Mouse (Mus musculus): Measurements from ENCODE around the gene Atg101. TPM values are rescaled to one million over a fixed set of nuclear protein-coding genes. Genes with fewer than 3 reads are reported as not detected.

Atg101 gene
- polyA plus RNA-seq (2014; fragmentation: Nextera tagmentation; extraction: Ambion mirVana) = 63.8 and 65.8 TPM in 2 replicates

DNA sequence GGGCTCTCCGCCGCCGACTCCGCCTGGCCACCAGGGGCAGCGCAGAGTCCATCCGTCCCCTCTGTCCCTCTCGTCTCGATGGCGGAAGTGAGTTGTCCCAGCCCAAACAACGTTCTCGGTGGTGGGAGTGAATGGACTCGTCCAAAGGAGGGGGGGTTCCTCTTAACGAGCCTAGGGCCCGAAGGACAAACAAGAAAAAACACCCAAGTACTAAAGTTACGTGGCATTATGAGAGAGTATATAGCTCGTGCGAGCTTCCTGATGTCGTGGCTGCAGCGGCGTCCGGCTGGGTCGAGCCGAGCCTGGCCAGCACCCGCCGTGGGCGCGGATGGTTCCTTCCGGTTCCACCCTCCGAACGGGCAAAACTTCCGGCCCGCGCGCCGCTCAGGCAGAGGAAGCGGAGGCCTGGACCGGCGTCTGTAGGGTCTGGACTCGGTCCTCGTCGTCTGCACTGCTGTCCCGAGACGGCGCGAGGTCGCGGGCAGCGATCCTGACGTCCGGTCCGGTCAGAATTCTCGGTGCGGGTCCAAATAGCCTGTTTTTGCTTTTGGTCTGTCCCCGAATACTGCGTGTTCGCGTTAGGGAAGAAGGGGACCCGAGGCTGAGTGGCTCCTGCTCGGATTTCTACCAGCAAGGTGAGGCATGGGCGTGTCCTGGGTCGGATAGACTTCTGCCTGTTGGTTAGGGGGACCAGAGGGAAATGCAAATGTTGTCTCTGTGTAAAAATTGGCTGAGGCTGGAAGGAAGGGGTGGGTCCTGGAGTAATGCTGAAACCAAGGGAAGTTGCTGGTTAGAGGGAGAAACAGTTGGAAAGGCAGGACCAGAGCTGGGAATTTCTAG, at the start of gene Atg101:
Gene Atg101, plus strand, starts transcription at position 362 of the 840 bp plus-strand sequence.
- DNase-seq (ENCODE audit: low spot score) (peak; percentile 93), ATAC-seq (replicated peaks; ENCODE audit: insufficient number of reproducible peaks, low FRiP score, low TSS enrichment, low read depth) (peak; percentile 86)
- Histone ChIP-seq H3K27me3 (ENCODE audit: control insufficient read depth, insufficient read depth, low read length) (no peaks in the 10 kb centered on the region), H3K9me3 (replicated peaks; ENCODE audit: control insufficient read depth, low read length) (no peaks in the 10 kb centered on the region), H3K9ac (replicated peaks; ENCODE audit: low read length) (peak within 1 kb of the TSS; percentile 84), H3K27ac (replicated peaks; ENCODE audit: low read depth, low read length) (no peak within 1 kb of the TSS; the same call in 1 of the 2 replicates), H3K4me2 (ENCODE audit: low read depth, low read length) (peak within 1 kb of the TSS; percentile 77), H3K4me1 (ENCODE audit: control insufficient read depth, insufficient read depth, low read length) (no peaks in the 10 kb centered on the region; the same call in 1 of the 2 replicates), H3K4me3 (ENCODE audit: low read depth, low read length) (peak within 1 kb of the TSS; percentile 88), H3K36me3 (replicated peaks; ENCODE audit: control insufficient read depth, insufficient read depth, low read depth, low read length) (no peaks in the 10 kb centered on the region)
- WGBS = under 1% methylated on average over 61 of the region's 61 CpGs

DNA sequence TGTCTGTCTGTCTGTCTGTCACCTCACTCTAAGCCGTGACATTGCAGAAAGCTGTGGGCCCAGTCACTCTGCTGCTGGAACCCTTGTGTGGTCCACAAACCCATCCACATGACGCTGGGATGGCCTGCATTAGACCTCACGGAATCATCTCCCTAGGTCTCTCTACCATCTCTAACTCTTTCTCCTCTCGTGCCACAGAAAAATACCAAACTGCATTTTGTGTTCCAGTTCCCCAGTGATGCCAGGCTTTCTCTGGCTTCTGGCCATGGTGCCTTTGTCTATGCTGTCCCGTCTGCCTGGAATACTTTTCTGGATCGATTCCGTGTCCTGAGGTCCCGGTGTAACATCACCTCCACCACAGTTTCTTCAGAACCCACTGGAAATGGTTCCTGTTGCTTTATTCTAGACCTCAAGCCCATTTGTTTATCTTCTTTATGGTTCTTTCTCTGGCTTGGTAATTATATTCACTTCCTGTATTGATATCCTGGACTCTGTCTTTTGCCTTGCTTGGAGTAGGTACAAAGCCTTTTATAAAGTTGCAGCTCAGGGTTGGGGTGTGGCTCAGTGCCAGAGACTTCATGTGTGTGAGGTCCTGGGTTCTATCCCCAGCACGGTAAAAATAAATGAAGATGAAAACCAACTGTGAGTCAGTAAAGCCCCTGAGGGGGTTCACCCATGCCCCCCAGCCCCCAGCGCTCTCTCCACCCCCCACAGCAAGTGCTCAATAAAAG, 49.3 kb upstream of the Atg101 start:
- Histone ChIP-seq H3K4me2 (ENCODE audit: low read depth, low read length) (no peak overlapping the region), H3K36me3 (replicated peaks; ENCODE audit: control insufficient read depth, insufficient read depth, low read depth, low read length) (peaks cover 6% of the 10 kb centered on the region), H3K4me1 (ENCODE audit: control insufficient read depth, insufficient read depth, low read length) (no peaks in the 10 kb centered on the region; the same call in 1 of the 2 replicates), H3K27ac (replicated peaks; ENCODE audit: low read depth, low read length) (no peak overlapping the region), H3K9me3 (replicated peaks; ENCODE audit: control insufficient read depth, low read length) (no peaks in the 10 kb centered on the region), H3K4me3 (ENCODE audit: low read depth, low read length) (no peak overlapping the region), H3K27me3 (ENCODE audit: control insufficient read depth, insufficient read depth, low read length) (no peaks in the 10 kb centered on the region), H3K9ac (replicated peaks; ENCODE audit: low read length) (no peak overlapping the region)
- WGBS = 72% methylated on average over 10 of the region's 10 CpGs
- ATAC-seq (replicated peaks; ENCODE audit: insufficient number of reproducible peaks, low FRiP score, low TSS enrichment, low read depth) (no peak), DNase-seq (ENCODE audit: low spot score) (no peak)

DNA sequence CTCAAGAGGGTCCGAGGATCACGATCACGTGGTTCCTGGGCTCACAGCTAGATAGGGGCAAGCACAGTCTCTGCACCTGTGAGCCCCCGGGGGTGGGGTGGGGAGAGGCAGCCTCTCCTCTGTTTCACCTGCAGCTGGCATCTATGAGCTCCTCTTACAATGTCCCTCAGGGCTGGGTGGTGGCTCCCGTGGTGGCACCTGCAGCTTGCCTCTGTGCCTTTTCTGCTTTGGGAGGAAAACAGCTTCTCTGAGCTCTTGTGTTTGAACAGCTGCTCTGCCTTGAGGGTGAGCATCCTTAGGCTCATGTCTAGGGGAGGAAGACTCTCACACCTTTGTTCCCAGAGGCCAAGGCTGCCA, 48.8 kb upstream of the Atg101 start:
- ATAC-seq (replicated peaks; ENCODE audit: insufficient number of reproducible peaks, low FRiP score, low TSS enrichment, low read depth) (no peak), DNase-seq (ENCODE audit: low spot score) (no peak)
- peaks cover 6% of the 10 kb centered on the region for H3K36me3 ChIP-seq (replicated peaks; ENCODE audit: control insufficient read depth, insufficient read depth, low read depth, low read length)
- H3K27me3 ChIP-seq (ENCODE audit: control insufficient read depth, insufficient read depth, low read length) = no peaks in the 10 kb centered on the region
- no peaks in the 10 kb centered on the region; the same call in 1 of the 2 replicates for H3K4me1 ChIP-seq (ENCODE audit: control insufficient read depth, insufficient read depth, low read length)
- 35% methylated on average over 5 of the region's 5 CpGs for WGBS
- no peak overlapping the region for H3K9ac ChIP-seq (replicated peaks; ENCODE audit: low read length)
- H3K4me2 ChIP-seq (ENCODE audit: low read depth, low read length) = no peak overlapping the region
- no peak overlapping the region for H3K4me3 ChIP-seq (ENCODE audit: low read depth, low read length)
- no peak overlapping the region for H3K27ac ChIP-seq (replicated peaks; ENCODE audit: low read depth, low read length)
- H3K9me3 ChIP-seq (replicated peaks; ENCODE audit: control insufficient read depth, low read length) = no peaks in the 10 kb centered on the region

DNA sequence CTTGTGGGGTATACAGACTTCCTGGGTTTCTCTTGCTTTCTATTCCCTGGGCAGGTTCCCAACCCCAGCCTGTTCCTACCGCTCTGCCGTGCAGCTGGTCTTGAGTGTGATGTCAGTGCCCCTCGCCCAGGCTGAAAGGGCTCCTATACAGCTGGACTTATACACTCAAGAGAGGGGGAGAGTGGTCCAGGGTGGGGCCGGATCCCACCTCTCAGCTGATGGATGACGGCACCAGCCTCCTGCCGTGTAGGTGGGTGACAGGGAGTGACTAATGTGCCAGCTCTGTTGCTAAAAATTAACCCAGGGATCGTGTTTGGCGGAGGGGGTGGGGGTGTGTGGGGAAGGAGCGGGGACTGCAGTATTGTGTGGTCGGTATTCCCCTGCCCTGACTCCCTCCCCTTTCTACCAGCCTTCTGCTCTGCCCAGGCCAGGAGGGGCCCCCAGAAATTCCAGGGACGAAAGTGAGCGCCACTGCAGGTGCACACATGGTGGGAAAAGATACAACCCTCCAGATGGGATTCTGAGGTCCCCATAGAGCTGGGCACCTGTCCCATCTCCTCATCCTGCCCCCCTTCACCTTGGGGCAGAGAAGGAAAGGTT, 48.2 kb upstream of the Atg101 start:
- Histone ChIP-seq H3K4me3 (ENCODE audit: low read depth, low read length) (no peak overlapping the region), H3K4me2 (ENCODE audit: low read depth, low read length) (no peak overlapping the region), H3K9me3 (replicated peaks; ENCODE audit: control insufficient read depth, low read length) (no peaks in the 10 kb centered on the region), H3K9ac (replicated peaks; ENCODE audit: low read length) (no peak overlapping the region; the same call in 1 of the 2 replicates), H3K27ac (replicated peaks; ENCODE audit: low read depth, low read length) (no peak overlapping the region), H3K36me3 (replicated peaks; ENCODE audit: control insufficient read depth, insufficient read depth, low read depth, low read length) (peaks cover 4% of the 10 kb centered on the region), H3K4me1 (ENCODE audit: control insufficient read depth, insufficient read depth, low read length) (no peaks in the 10 kb centered on the region; the same call in 1 of the 2 replicates), H3K27me3 (ENCODE audit: control insufficient read depth, insufficient read depth, low read length) (no peaks in the 10 kb centered on the region)
- WGBS = 48% methylated on average over 12 of the region's 12 CpGs
- ATAC-seq (replicated peaks; ENCODE audit: insufficient number of reproducible peaks, low FRiP score, low TSS enrichment, low read depth) (peak; percentile 24; the same call in 1 of the 2 replicates), DNase-seq (ENCODE audit: low spot score) (no peak)

DNA sequence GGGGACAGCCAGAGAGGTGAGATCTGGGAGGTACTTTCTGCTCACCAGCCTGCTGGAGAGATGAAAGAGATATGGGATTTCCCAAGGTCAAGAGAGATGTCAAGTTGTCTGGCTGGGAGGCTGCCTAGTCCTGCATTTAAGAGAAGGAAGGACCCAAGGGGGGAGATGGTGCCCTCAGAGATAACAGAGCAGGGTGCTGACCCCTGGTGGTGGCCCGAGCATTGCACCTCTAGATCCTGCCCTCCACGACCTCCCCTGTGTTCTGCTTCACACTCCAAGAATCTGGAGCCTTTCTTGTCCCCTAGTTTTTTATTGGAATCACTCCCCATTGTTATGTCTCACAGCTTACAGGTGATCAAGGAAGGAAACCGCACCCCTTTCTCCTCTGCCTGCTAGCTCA, 47.2 kb upstream of the Atg101 start:
- peak; percentile 65 for DNase-seq (ENCODE audit: low spot score)
- ATAC-seq (replicated peaks; ENCODE audit: insufficient number of reproducible peaks, low FRiP score, low TSS enrichment, low read depth) = no peak
- H3K9ac ChIP-seq (replicated peaks; ENCODE audit: low read length) = no peak overlapping the region
- 5% methylated on average over 3 of the region's 3 CpGs for WGBS
- no peaks in the 10 kb centered on the region for H3K27me3 ChIP-seq (ENCODE audit: control insufficient read depth, insufficient read depth, low read length)
- no peak overlapping the region for H3K27ac ChIP-seq (replicated peaks; ENCODE audit: low read depth, low read length)
- H3K4me1 ChIP-seq (ENCODE audit: control insufficient read depth, insufficient read depth, low read length) = peaks cover 2% of the 10 kb centered on the region; the same call in 1 of the 2 replicates
- H3K4me3 ChIP-seq (ENCODE audit: low read depth, low read length) = no peak overlapping the region
- no peak overlapping the region for H3K4me2 ChIP-seq (ENCODE audit: low read depth, low read length)
- H3K36me3 ChIP-seq (replicated peaks; ENCODE audit: control insufficient read depth, insufficient read depth, low read depth, low read length) = no peaks in the 10 kb centered on the region
- no peaks in the 10 kb centered on the region for H3K9me3 ChIP-seq (replicated peaks; ENCODE audit: control insufficient read depth, low read length)

DNA sequence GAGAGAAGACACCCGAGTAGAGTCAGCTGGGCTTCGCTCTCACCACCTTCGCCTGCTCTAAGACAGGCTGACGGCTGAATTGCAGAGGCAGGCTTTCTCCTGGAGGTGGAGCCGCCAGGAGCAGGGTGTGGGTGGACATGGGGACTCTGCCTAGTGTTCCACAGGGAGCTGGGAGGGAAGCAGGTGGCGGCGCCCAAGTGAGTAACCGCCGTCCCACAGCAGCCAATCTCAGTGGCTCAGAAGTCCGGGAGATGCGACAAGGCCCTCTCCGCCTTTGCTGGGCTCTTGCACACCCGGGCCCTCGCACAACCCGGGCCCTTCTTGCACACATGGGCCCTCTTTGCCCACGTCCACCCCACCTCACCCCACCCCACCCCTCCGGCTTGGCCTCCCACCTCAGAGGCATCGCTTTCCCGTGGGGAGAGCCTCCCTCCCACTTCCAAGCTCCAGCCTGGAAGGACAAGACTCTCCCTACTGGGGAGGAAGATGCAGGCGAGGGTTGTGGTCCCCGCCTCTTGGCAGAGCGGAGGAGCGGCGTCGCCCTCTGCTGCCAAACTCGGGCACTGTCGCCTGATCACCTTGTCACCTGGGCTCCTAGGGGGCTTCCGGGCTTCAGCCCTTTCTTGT, 45.1 kb upstream of the Atg101 start:
- Histone ChIP-seq H3K36me3 (replicated peaks; ENCODE audit: control insufficient read depth, insufficient read depth, low read depth, low read length) (no peaks in the 10 kb centered on the region), H3K27me3 (ENCODE audit: control insufficient read depth, insufficient read depth, low read length) (no peaks in the 10 kb centered on the region), H3K4me1 (ENCODE audit: control insufficient read depth, insufficient read depth, low read length) (peaks cover 2% of the 10 kb centered on the region; the same call in 1 of the 2 replicates), H3K27ac (replicated peaks; ENCODE audit: low read depth, low read length) (no peak overlapping the region), H3K4me2 (ENCODE audit: low read depth, low read length) (peak overlapping the region; percentile 63), H3K9me3 (replicated peaks; ENCODE audit: control insufficient read depth, low read length) (no peaks in the 10 kb centered on the region), H3K4me3 (ENCODE audit: low read depth, low read length) (peak overlapping the region; percentile 27), H3K9ac (replicated peaks; ENCODE audit: low read length) (peak overlapping the region; percentile 60)
- ATAC-seq (replicated peaks; ENCODE audit: insufficient number of reproducible peaks, low FRiP score, low TSS enrichment, low read depth) (no peak), DNase-seq (ENCODE audit: low spot score) (peak; percentile 79)
- 6% methylated on average over 27 of the region's 28 CpGs for WGBS

DNA sequence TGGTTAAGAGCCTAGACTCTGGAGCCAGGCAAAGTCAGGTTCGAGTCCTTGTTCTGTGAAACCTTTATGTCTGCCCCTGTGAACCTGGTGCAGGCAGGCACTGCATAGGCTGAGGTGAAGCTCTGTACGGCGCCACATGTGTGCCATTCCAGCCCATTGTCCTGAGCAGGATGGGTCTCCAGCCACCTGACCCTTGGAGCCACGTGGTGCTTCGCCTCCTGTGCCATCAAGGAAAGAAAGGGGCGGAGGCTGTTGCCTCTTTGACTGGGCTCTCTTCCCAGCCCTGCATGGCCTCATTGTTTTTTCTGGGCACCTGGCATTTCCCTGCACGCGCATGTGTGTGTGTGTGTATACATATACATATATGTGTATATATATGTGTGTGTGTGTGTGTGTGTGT, 44.3 kb upstream of the Atg101 start:
- Histone ChIP-seq H3K4me3 (ENCODE audit: low read depth, low read length) (no peak overlapping the region), H3K27ac (replicated peaks; ENCODE audit: low read depth, low read length) (no peak overlapping the region), H3K4me1 (ENCODE audit: control insufficient read depth, insufficient read depth, low read length) (peaks cover 2% of the 10 kb centered on the region; the same call in 1 of the 2 replicates), H3K4me2 (ENCODE audit: low read depth, low read length) (no peak overlapping the region; the same call in 1 of the 2 replicates), H3K9ac (replicated peaks; ENCODE audit: low read length) (no peak overlapping the region), H3K9me3 (replicated peaks; ENCODE audit: control insufficient read depth, low read length) (no peaks in the 10 kb centered on the region), H3K27me3 (ENCODE audit: control insufficient read depth, insufficient read depth, low read length) (no peaks in the 10 kb centered on the region), H3K36me3 (replicated peaks; ENCODE audit: control insufficient read depth, insufficient read depth, low read depth, low read length) (no peaks in the 10 kb centered on the region)
- DNase-seq (ENCODE audit: low spot score) (no peak), ATAC-seq (replicated peaks; ENCODE audit: insufficient number of reproducible peaks, low FRiP score, low TSS enrichment, low read depth) (no peak)
- WGBS = 61% methylated on average over 8 of the region's 8 CpGs

Data from embryonic facial prominence, embryonic 11.5 days (tissue).